Mouse (Mus musculus): Measurements from ENCODE around the gene Txk.

Gene Txk

GRCm38 (mm10) chr5:72698818-72699499, 53.6 kb downstream of the Txk start:
- Histone ChIP-seq H3K36me3 (ENCODE audit: insufficient read depth, low read length) (no peaks in the 10 kb centered on the region), H3K4me1 (replicated peaks; ENCODE audit: low read depth, low read length) (peaks cover 12% of the 10 kb centered on the region), H3K9me3 (ENCODE audit: low read length) (peaks cover 8% of the 10 kb centered on the region; the same call in 1 of the 2 replicates), H3K27me3 (ENCODE audit: insufficient read depth, low read length) (no peaks in the 10 kb centered on the region; the same call in 1 of the 2 replicates), H3K4me3 (replicated peaks; ENCODE audit: low read length) (no peak overlapping the region)
- TF ChIP-seq CTCF (conservative IDR thresholded peaks at IDR 0.05; ENCODE audit: low read length) (no peak), POU5F1 (IDR thresholded peaks at IDR 0.05; ENCODE audit: borderline replicate concordance, low read length) (no peak), NANOG (IDR thresholded peaks at IDR 0.05; ENCODE audit: borderline replicate concordance, low read length) (no peak)

GRCm38 (mm10) chr5:72698343-72698742, 54.2 kb downstream of the Txk start:
- no peaks in the 10 kb centered on the region; the same call in 1 of the 2 replicates for H3K27me3 ChIP-seq (ENCODE audit: insufficient read depth, low read length)
- H3K4me1 ChIP-seq (replicated peaks; ENCODE audit: low read depth, low read length), result peaks cover 12% of the 10 kb centered on the region
- H3K4me3 ChIP-seq (replicated peaks; ENCODE audit: low read length), result no peak overlapping the region
- H3K9me3 ChIP-seq (ENCODE audit: low read length), result peaks cover 8% of the 10 kb centered on the region; the same call in 1 of the 2 replicates
- H3K36me3 ChIP-seq (ENCODE audit: insufficient read depth, low read length), result no peaks in the 10 kb centered on the region
- TF ChIP-seq NANOG (IDR thresholded peaks at IDR 0.05; ENCODE audit: borderline replicate concordance, low read length) (no peak), POU5F1 (IDR thresholded peaks at IDR 0.05; ENCODE audit: borderline replicate concordance, low read length) (no peak), CTCF (conservative IDR thresholded peaks at IDR 0.05; ENCODE audit: low read length) (no peak)

- peaks cover 12% of the 10 kb centered on the region for H3K4me1 ChIP-seq (replicated peaks; ENCODE audit: low read depth, low read length)
- peaks cover 6% of the 10 kb centered on the region; the same call in 1 of the 2 replicates for H3K9me3 ChIP-seq (ENCODE audit: low read length)
- no peak for TF ChIP-seq POU5F1 (IDR thresholded peaks at IDR 0.05; ENCODE audit: borderline replicate concordance, low read length)
- TF ChIP-seq NANOG (IDR thresholded peaks at IDR 0.05; ENCODE audit: borderline replicate concordance, low read length), result no peak
- no peak overlapping the region for H3K4me3 ChIP-seq (replicated peaks; ENCODE audit: low read length)
- no peaks in the 10 kb centered on the region; the same call in 1 of the 2 replicates for H3K27me3 ChIP-seq (ENCODE audit: insufficient read depth, low read length)
- no peaks in the 10 kb centered on the region for H3K36me3 ChIP-seq (ENCODE audit: insufficient read depth, low read length)
These were observed 56.1 kb downstream of the Txk start for GRCm38 (mm10) chr5:72696491-72696890.

- Histone ChIP-seq H3K27me3 (ENCODE audit: insufficient read depth, low read length) (no peaks in the 10 kb centered on the region; the same call in 1 of the 2 replicates), H3K4me1 (replicated peaks; ENCODE audit: low read depth, low read length) (peaks cover 12% of the 10 kb centered on the region), H3K36me3 (ENCODE audit: insufficient read depth, low read length) (no peaks in the 10 kb centered on the region), H3K4me3 (replicated peaks; ENCODE audit: low read length) (no peak overlapping the region), H3K9me3 (ENCODE audit: low read length) (peaks cover 10% of the 10 kb centered on the region; the same call in 1 of the 2 replicates)
- no peak for TF ChIP-seq NANOG (IDR thresholded peaks at IDR 0.05; ENCODE audit: borderline replicate concordance, low read length)
- TF ChIP-seq POU5F1 (IDR thresholded peaks at IDR 0.05; ENCODE audit: borderline replicate concordance, low read length), result no peak
- no peak for TF ChIP-seq CTCF (conservative IDR thresholded peaks at IDR 0.05; ENCODE audit: low read length)
These were observed 57.9 kb downstream of the Txk start for GRCm38 (mm10) chr5:72694684-72695083.

GRCm38 (mm10) chr5:72690516-72690915, 62.1 kb downstream of the Txk start:
- Histone ChIP-seq H3K27me3 (ENCODE audit: insufficient read depth, low read length) (no peaks in the 10 kb centered on the region), H3K9me3 (ENCODE audit: low read length) (peaks cover 25% of the 10 kb centered on the region), H3K4me3 (replicated peaks; ENCODE audit: low read length) (no peak overlapping the region), H3K4me1 (replicated peaks; ENCODE audit: low read depth, low read length) (no peaks in the 10 kb centered on the region), H3K36me3 (ENCODE audit: insufficient read depth, low read length) (no peaks in the 10 kb centered on the region)
- TF ChIP-seq NANOG (IDR thresholded peaks at IDR 0.05; ENCODE audit: borderline replicate concordance, low read length), result no peak
- no peak for TF ChIP-seq CTCF (conservative IDR thresholded peaks at IDR 0.05; ENCODE audit: low read length)
- no peak for TF ChIP-seq POU5F1 (IDR thresholded peaks at IDR 0.05; ENCODE audit: borderline replicate concordance, low read length)

- Histone ChIP-seq H3K4me1 (replicated peaks; ENCODE audit: low read depth, low read length) (no peaks in the 10 kb centered on the region), H3K27me3 (ENCODE audit: insufficient read depth, low read length) (no peaks in the 10 kb centered on the region), H3K4me3 (replicated peaks; ENCODE audit: low read length) (no peak overlapping the region), H3K36me3 (ENCODE audit: insufficient read depth, low read length) (no peaks in the 10 kb centered on the region), H3K9me3 (ENCODE audit: low read length) (peaks cover 32% of the 10 kb centered on the region)
- TF ChIP-seq CTCF (conservative IDR thresholded peaks at IDR 0.05; ENCODE audit: low read length), result no peak
- TF ChIP-seq POU5F1 (IDR thresholded peaks at IDR 0.05; ENCODE audit: borderline replicate concordance, low read length), result no peak
- TF ChIP-seq NANOG (IDR thresholded peaks at IDR 0.05; ENCODE audit: borderline replicate concordance, low read length), result no peak
These were observed 63.0 kb downstream of the Txk start for GRCm38 (mm10) chr5:72689556-72689955.

GRCm38 (mm10) chr5:72681451-72681850, 71.1 kb downstream of the Txk start:
- TF ChIP-seq NANOG (IDR thresholded peaks at IDR 0.05; ENCODE audit: borderline replicate concordance, low read length), result no peak
- no peak for TF ChIP-seq POU5F1 (IDR thresholded peaks at IDR 0.05; ENCODE audit: borderline replicate concordance, low read length)
- TF ChIP-seq CTCF (conservative IDR thresholded peaks at IDR 0.05; ENCODE audit: low read length), result no peak
- Histone ChIP-seq H3K4me1 (replicated peaks; ENCODE audit: low read depth, low read length) (no peaks in the 10 kb centered on the region), H3K9me3 (ENCODE audit: low read length) (peaks cover 13% of the 10 kb centered on the region; the same call in 1 of the 2 replicates), H3K27me3 (ENCODE audit: insufficient read depth, low read length) (no peaks in the 10 kb centered on the region), H3K4me3 (replicated peaks; ENCODE audit: low read length) (no peak overlapping the region), H3K36me3 (ENCODE audit: insufficient read depth, low read length) (no peaks in the 10 kb centered on the region)

GRCm38 (mm10) chr5:72674994-72675542, 77.5 kb downstream of the Txk start:
- TF ChIP-seq NANOG (IDR thresholded peaks at IDR 0.05; ENCODE audit: borderline replicate concordance, low read length) (no peak), CTCF (conservative IDR thresholded peaks at IDR 0.05; ENCODE audit: low read length) (no peak), POU5F1 (IDR thresholded peaks at IDR 0.05; ENCODE audit: borderline replicate concordance, low read length) (no peak)
- H3K9me3 ChIP-seq (ENCODE audit: low read length), result no peaks in the 10 kb centered on the region
- H3K36me3 ChIP-seq (ENCODE audit: insufficient read depth, low read length), result no peaks in the 10 kb centered on the region
- H3K4me1 ChIP-seq (replicated peaks; ENCODE audit: low read depth, low read length), result no peaks in the 10 kb centered on the region
- no peak overlapping the region for H3K4me3 ChIP-seq (replicated peaks; ENCODE audit: low read length)
- H3K27me3 ChIP-seq (ENCODE audit: insufficient read depth, low read length), result no peaks in the 10 kb centered on the region

Data from E14TG2a.4 (cell line).